Mouse (Mus musculus) ES-CJ7 (cell line): Measurements from ENCODE around the gene Dlec1.

Experiments used
- DNase-seq: peaks from one replicate; pipeline ENCODE4 v3.0.0; 2011; ENCODE audit warnings: low read depth, low spot score

The Dlec1 gene

DNA sequence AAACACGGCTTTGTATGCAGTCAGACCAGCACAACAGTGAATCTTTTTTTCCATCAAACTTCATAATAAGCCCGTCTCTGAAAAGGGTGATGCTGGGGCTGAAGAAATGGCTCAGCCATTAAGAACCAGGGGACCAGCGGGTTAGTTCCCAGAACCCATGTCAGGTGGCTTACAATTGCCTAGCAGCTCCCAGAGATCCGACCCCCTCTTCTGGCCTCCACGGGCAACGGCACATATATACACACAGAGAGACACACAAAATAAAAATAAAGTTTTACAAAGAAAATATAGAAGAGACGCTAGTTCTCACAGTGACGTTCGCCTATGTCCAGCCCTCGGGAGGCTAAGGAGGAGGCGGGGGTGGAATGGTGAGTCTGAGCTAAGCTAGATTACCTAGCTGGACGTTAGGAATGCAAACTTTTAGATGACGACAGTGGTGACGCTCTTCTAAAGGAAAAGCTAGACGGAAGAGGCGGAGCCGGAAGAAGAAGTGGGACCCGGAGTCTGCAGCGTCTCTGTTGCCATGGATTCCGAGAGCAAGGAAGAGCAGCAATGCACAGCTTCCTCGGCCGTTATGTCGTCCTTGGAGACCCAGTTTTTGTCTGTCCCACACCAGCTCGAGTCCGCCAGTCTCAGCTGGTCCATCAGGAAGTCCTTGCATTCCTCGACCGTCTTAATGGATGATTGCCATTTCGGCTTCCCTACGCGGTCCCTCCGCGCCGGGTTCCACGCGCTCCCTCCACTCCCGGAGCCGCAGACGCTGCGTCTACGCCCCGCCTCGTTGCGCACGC, at the start of gene Dlec1:
Gene Dlec1, plus strand, starts transcription at position 487 of the 791 bp plus-strand sequence.
- DNase-seq, result peak; percentile 91

GRCm38 (mm10) chr9:119053964-119054576, 48.2 kb upstream of the Dlec1 start:
- DNase-seq, result no peak

- DNase-seq, result no peak
Observed at GRCm38 (mm10) chr9:119055336-119055735, 46.9 kb upstream of the Dlec1 start.

DNA sequence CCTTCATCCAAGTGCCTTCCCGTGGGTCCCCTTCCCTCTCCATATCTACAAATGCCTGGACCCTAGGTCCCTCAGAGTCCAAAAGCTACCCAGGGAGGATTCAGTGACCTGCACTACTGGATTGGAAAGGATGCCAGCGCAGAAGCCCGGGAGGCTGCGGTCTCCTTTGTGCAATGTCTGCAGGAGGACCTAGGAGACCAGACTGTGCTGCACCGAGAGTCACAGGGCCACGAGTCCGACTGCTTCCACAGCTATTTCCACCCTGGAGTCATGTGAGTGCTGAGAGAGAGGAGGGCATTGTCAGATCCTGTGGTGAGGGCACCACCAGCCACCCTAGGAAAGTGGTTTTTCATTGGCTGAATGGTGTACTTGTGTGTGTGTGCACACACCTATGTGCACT, 44.0 kb upstream of the Dlec1 start:
- no peak for DNase-seq

DNA sequence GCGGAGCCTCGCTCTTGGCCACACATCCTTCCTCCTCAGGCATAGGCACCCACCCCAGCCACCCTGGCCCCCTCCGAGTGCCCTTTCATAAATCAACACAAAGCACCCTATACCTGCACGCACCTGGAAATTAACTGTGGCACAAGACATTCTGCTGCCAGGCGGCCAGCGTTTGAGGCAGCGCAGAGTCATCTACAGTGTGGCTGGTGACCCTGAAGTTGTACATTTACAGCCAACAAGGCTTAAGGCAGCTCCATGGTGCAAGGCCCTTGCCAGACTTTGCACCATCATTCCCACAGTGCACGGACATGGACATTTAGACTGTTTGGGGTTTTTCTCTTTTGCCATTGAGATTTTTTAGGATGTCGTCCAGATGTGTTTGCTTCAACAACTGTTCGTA, 41.6 kb upstream of the Dlec1 start:
- no peak for DNase-seq

DNA sequence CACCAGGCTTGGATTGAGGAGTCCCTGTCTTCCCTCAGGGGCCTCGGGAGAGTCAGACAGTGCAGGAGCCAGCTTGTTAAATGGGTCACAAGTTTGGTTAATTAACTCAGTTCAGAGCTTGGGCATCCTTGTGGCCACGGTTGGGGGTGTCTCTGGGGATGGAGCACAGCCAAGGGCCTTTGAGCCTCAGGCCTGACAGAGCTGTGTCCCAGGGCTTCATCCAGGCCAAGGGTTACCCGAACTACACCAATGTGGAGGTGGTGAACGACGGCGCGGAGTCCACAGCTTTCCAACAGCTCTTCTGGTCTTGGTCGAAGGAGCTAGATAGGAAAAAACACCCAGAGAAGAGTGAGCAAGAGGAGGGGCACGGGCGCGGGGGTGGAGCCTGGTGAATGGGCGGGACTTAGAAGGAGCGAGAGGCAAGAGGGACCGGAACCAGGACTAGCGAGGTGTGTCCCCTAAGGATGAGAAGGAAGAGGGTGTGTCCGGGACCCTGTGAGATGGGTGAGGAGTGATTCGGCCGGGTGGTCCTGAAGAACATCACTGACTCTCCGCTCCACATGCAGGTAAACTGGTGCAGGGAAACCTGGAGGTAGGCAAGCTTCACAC, 39.1 kb upstream of the Dlec1 start:
- peak; percentile 76 for DNase-seq

GRCm38 (mm10) chr9:119064296-119064695, 38.0 kb upstream of the Dlec1 start:
- DNase-seq, result peak; percentile 56

DNA sequence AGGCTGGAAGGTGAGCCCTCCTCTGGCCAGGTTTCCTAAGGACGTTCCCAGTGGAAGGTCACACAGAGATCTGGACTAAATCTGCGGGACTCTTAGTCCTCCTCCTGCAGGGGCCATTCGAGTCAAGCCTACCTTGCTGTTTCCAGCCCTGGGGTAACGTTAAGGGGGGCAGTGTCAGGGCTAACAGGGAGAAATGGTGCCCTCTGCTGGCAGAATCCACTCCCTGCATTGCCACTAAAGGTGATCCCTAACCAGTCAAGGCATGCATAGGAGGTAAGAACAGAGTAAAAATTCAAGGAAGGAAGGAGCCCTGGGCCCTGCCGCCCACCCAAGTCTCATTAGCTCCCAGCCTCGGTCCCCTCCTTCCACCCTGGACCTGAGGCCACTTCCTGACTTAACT, 34.7 kb upstream of the Dlec1 start:
- peak; percentile 74 for DNase-seq

GRCm38 (mm10) chr9:119068266-119068665, 34.0 kb upstream of the Dlec1 start:
- DNase-seq, result no peak

DNA sequence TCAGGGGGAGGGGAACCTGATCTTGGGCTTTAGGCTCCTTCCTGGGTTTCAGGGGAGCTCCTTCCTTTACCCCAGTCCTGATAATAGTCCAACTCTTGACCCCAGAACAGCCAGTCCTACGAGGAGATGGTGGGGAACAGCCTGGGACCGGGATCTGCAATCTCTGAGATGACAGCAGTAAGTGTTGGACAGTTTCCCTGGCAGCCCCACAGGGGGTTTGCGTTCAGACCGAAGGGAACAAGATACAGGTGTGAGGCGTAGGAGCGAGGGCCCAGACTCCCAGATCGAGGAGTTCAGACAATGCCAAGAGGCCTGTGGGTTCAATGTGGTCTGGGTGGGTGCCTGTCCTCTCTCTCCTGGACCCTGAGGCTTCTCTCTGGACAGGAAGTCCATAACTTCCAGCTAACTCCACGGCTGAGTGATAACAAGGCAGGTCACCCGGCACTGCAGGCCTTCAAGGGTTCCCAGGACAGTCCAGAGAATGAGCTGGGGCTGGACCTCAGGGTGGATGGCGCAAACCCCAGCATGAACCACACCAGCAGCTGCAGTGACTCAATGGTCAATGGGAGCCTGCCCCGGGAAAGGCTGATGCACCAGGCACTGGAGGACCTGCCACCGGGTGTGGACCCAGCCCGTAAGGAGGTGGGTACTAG, 32.0 kb upstream of the Dlec1 start:
- DNase-seq, result no peak

GRCm38 (mm10) chr9:119071786-119072185, 30.5 kb upstream of the Dlec1 start:
- no peak for DNase-seq

- no peak for DNase-seq
Observed at GRCm38 (mm10) chr9:119073184-119073895, 28.9 kb upstream of the Dlec1 start.

DNA sequence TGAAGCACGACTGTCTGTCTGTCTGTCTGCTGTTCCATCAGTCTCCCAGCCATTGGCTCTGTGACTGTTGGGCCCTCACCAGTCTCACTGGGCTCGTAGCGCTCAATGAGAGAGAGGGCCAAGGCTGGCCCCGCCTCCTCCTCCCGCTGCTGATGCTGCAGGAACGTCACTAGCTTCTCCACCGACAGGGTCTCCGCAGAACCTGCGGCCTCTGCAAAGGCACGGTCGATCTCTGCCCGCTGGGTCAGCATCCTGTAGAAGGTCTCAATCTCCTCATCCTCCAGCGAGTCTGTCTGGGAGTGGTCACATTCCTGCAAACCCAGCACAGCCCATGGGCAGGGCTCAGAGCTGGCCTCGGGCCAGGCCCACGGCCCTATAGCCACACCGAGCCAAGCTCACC, 26.6 kb upstream of the Dlec1 start:
- DNase-seq, result peak; percentile 57

- peak; percentile 58 for DNase-seq
Observed at GRCm38 (mm10) chr9:119080040-119080675, 22.1 kb upstream of the Dlec1 start.

- DNase-seq, result no peak
Observed at GRCm38 (mm10) chr9:119082039-119082438, 20.2 kb upstream of the Dlec1 start.

DNA sequence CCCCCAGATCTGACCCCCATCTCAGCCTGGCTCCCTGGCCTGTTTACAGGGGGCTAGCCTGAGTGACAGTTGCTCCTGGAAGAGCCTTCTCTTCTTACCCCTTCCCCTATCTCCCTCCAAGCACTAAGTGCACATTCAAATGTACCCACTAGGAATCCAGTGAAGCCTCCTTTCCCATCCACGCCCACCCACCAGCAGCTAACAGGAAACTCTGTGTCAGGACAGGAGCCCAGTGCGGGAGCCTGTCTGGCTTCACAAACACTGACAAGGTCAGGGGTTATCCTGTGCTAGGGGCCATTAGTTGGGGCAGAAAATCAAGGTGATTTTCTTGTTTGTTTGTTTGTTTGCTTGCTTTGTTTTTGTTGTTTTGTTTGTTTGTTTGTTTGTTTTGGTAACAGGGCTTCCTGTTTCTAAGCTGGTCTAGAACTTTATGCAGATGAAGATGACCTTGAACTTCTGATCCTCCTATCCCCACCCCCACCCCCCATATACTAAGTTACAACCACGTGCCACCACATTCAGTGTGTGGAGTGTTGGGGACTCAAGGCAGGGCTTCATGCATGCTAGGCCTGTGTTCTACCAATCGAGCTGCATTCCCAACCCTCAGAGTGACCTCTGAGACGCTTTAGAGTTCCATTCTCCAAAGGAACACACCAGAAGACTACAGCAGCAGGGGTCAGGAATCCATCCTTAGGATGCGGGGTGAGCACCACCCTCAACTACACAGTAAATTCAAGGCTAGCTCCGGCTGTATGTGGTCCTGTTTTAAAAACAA, 19.4 kb upstream of the Dlec1 start:
- DNase-seq, result peak; percentile 82

GRCm38 (mm10) chr9:119083966-119084365, 18.3 kb upstream of the Dlec1 start:
- DNase-seq, result peak; percentile 73

GRCm38 (mm10) chr9:119086451-119086850, 15.8 kb upstream of the Dlec1 start:
- no peak for DNase-seq

GRCm38 (mm10) chr9:119087309-119087708, 15.0 kb upstream of the Dlec1 start:
- DNase-seq, result no peak

GRCm38 (mm10) chr9:119088148-119088801, 14.0 kb upstream of the Dlec1 start:
- peak; percentile 94 for DNase-seq
